Mouse (Mus musculus) layer of hippocampus, postnatal 14 days (tissue): ENCODE measurements at regions not wholly inside any gene's neighbourhood (a gene's known extent, or its start where the extent isn't known, plus 50 kb on each side); places are given as distances from the start of the nearest gene placed in this dataset.

Experiments
- DNase-seq, 2 experiments: peaks; one replicate each; pipeline ENCODE4 v3.0.0; 2021 to 2022; ENCODE audit warnings: low spot score in 2 of 2, mixed read lengths in 1 of 2

GRCm38 (mm10) chr8:73512613-73513012 lies 159.3 kb upstream of the Large1 start:
- DNase-seq, result peak in 1 of 2 experiments; percentile 16
